Mouse (Mus musculus) ES-Bruce4 (cell line): ENCODE measurements around the gene Tfrc.

Source experiments
- CTCF ChIP-seq: IDR thresholded peaks from one replicate; pipeline ENCODE4 v1.8.1; 2011; ENCODE audit warnings: low read depth, low read length
- EP300 ChIP-seq: IDR thresholded peaks from 2 replicates; pipeline ENCODE4 v1.6.1; 2011; ENCODE audit warnings: low read depth, low read length; ENCODE audit not compliant: insufficient read depth
- POLR2A ChIP-seq: IDR thresholded peaks from one replicate; pipeline ENCODE4 v1.8.1; 2011; ENCODE audit warnings: low read length; ENCODE audit not compliant: insufficient read depth

- peak; percentile 54 for TF ChIP-seq CTCF
- no peak for TF ChIP-seq EP300
- TF ChIP-seq POLR2A, result no peak
Measured at GRCm38 (mm10) chr16:32645361-32645914, 36.7 kb downstream of the Tfrc start.
